Mouse (Mus musculus) monocyte, adult 5-6 weeks (primary cell): ENCODE data around the gene Samt4. TPM values are rescaled to one million over a fixed set of nuclear protein-coding genes. Genes with fewer than 3 reads are reported as not detected.
"Not testable (repeated sequence)": the region's sequence is repeated elsewhere in the genome, so short reads cannot be mapped to it uniquely, and the experiment has no call there.

Experiments
- ATAC-seq: fragments of 153-309, 156-312 bp; replicated peaks from 2 replicates; pipeline ENCODE4 v1.8.0; 2017; ENCODE audit warnings: mild to moderate bottlenecking; ENCODE audit not compliant: low TSS enrichment, insufficient number of reproducible peaks, severe bottlenecking, poor library complexity, low FRiP score
- total RNA-seq: library from RNA; stranded (forward); fragments of 200-1000, 200-491, 200-594 nt; gene quantifications from 3 replicates; pipeline ENCODE4 v1.2.3, GENCODE M21; 2017

Samt4 gene
- total RNA-seq: not detected in 3 replicates

DNA sequence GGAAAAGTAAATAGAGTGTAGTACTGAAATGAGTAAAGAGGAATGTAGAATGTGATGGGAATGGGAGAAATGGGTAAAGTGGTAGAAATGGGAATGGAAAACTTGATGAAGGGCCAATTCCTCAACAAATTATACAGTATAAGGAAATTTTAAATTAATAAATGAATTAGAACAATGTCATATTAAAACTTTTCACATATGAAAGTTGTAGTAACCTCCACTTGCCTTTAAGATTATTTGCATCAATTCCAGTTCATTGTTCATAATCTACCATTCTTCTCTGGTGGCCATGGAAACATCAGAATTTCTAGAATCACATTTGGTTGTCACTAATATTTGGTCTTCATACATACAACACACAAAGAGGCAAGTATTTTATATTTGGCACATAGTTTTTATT, at the start of gene Samt4:
Gene Samt4, plus strand, starts transcription at position 301 of the 400 bp plus-strand sequence.
- ATAC-seq: no peak

DNA sequence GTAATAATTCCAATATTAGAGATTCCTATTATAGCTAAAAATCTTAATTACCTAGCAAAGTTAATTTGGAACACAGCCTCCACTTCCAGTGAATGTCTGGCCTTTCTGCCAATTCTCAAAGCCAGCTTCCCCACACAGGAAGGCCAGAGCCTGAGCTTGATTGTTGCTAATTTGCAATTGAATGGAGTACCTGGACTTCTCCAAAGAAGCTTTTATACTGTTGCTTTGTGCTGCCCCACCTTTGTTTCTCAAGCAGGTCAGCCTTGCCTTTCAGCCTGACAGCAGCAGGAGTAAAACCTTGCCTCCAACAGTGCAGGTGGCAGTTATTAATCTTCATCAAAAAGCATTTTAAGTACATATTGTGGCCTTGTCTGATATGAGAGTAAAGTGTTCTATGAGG, 38.1 kb upstream of the Samt4 start:
- ATAC-seq: not testable (repeated sequence)

DNA sequence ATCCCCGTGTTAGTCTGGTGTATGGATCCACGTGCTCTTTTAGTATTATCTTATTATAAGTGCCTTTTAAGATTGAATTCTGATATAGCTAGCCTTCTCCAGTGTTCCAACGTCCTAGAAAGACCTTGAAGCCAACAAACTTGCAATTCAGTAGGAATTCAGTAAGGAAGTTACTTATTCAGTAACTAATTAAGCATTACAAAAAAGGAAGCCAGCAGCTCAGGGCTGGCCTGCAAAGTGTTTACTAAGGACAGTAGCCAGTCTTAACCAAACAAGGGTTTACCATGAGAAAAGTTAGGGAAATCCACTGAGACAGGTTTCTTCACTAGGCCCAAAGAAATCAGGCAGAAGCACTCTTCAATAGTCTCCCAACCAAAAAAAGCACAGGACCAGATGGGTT, 13.4 kb upstream of the Samt4 start:
- not testable (repeated sequence) for ATAC-seq

Other genes starting within 250 kb of the Samt4 start
- gene 4930524N10Rik, start 138.6 kb upstream of the Samt4 start, total RNA-seq: not detected in 3 replicates
- not detected in 3 replicates for gene Samt2, start 97.4 kb downstream of the Samt4 start, total RNA-seq